Mouse (Mus musculus): ENCODE data around the gene Mrpl24.

- TF ChIP-seq CTCF (IDR thresholded peaks at IDR 0.05; ENCODE audit: low read depth) = no peak
- no peak for TF ChIP-seq EP300 (IDR thresholded peaks at IDR 0.05; ENCODE audit: low read depth)
These were observed 27.8 kb upstream of the Mrpl24 start for GRCm38 (mm10) chr3:87891481-87891880.

All from liver, postnatal 0 days (tissue).